Mouse (Mus musculus) stomach, embryonic 16.5 days (tissue): ENCODE measurements around the gene Lrrc25. TPM values are rescaled to one million over a fixed set of nuclear protein-coding genes. Genes with fewer than 3 reads are reported as not detected.
A peak's percentile ranks its signal among the peaks of the same experiment; 100 is the strongest.

Source experiments
- ATAC-seq: fragments of 200-750 bp; cut with Nextera tagmentation; 2 replicates; pipeline ENCODE4 v1.8.0; 2017; ENCODE audit warnings: moderate number of reproducible peaks, moderate TSS enrichment; ENCODE audit not compliant: insufficient read depth, low FRiP score
- H3K27ac ChIP-seq: fragments of 300-500 bp; sonication (generic); 2 replicates; pipeline ENCODE4 v1.5.1; 2014; ENCODE audit warnings: low read length
- H3K27me3 ChIP-seq: fragments of 300-500 bp; sonication (generic); 2 replicates; pipeline ENCODE4 v1.6.1; 2014; ENCODE audit warnings: low read length, control low read depth, mixed read lengths; ENCODE audit not compliant: control insufficient read depth, insufficient read depth
- H3K36me3 ChIP-seq: fragments of 300-500 bp; sonication (generic); 2 replicates; pipeline ENCODE4 v1.6.1; 2014; ENCODE audit warnings: low read length; ENCODE audit not compliant: control insufficient read depth, insufficient read depth
- H3K4me1 ChIP-seq: fragments of 300-500 bp; sonication (generic); 2 replicates; pipeline ENCODE4 v1.6.1; 2014; ENCODE audit warnings: low read length, control low read depth, mixed read lengths; ENCODE audit not compliant: control insufficient read depth, insufficient read depth
- H3K4me2 ChIP-seq: fragments of 300-500 bp; sonication (generic); 2 replicates; pipeline ENCODE4 v1.6.1; 2014; ENCODE audit warnings: low read depth, low read length, mixed read lengths
- H3K4me3 ChIP-seq: fragments of 300-500 bp; sonication (generic); replicated peaks from 2 replicates; pipeline ENCODE4 v1.5.1; 2014; ENCODE audit warnings: mild to moderate bottlenecking, low read length
- H3K9ac ChIP-seq: fragments of 300-500 bp; sonication (generic); 2 replicates; pipeline ENCODE4 v1.6.1; 2014; ENCODE audit warnings: low read length
- H3K9me3 ChIP-seq: fragments of 300-500 bp; sonication (generic); replicated peaks from 2 replicates; pipeline ENCODE4 v1.6.1; 2016; ENCODE audit warnings: low read length, control low read depth; ENCODE audit not compliant: control insufficient read depth
- WGBS: fragments of 180-500 bp; shearing (Covaris S2); extraction: QIAGEN DNeasy Blood & Tissue Kit; methylation state at CpG from one replicate; pipeline ENCODE4 v1.1.7; 2014; 5-methylcytosine and 5-hydroxymethylcytosine counted together
- polyA plus RNA-seq: library from polyadenylated mRNA; unstranded; fragments of >200 nt; fragmentation: Nextera tagmentation; extraction: Ambion mirVana; gene quantifications from 2 replicates; pipeline ENCODE4 v1.2.1, GENCODE M21; 2015

Lrrc25 gene
- polyA plus RNA-seq, 1 experiment from 2014 or later: 2.9 TPM

DNA sequence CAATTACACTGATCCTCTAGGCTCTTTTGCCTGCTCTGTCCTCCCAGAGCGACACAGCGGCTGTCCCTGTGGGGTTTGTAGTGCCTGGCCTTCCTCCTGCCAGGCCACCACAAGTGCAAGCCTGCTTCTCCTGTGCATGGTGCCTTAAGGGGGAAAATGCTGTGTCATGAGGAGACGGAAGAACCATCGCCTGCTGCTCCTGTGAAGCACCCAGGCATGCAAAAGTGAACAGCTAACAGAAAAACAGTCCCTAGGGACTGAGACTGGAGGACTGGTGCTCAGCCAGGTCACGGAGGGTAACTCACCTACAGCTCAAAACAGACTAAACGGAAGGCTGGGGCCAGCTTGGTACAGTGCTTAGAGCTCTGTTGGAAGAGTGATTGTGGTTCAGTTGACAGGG is 19.6 kb downstream of the Lrrc25 start:
- 72% methylated on average over 6 of the region's 6 CpGs for WGBS
- no peak overlapping the region for H3K4me2 ChIP-seq
- no peaks in the 10 kb centered on the region for H3K27me3 ChIP-seq
- no peak for ATAC-seq
- no peak overlapping the region for H3K9ac ChIP-seq
- peaks cover 24% of the 10 kb centered on the region for H3K4me1 ChIP-seq
- no peaks in the 10 kb centered on the region for H3K36me3 ChIP-seq
- H3K27ac ChIP-seq: no peak overlapping the region
- no peak overlapping the region for H3K4me3 ChIP-seq
- H3K9me3 ChIP-seq: no peaks in the 10 kb centered on the region

- peaks cover 15% of the 10 kb centered on the region for H3K4me1 ChIP-seq
- H3K27ac ChIP-seq: no peak overlapping the region
- no peaks in the 10 kb centered on the region for H3K9me3 ChIP-seq
- no peaks in the 10 kb centered on the region for H3K36me3 ChIP-seq
- ATAC-seq: 0 out of 2 replicates have a peak, but pooled peaks have one; percentile 14
- no peak overlapping the region for H3K4me3 ChIP-seq
- H3K4me2 ChIP-seq: no peak overlapping the region
- no peaks in the 10 kb centered on the region for H3K27me3 ChIP-seq
- no peak overlapping the region for H3K9ac ChIP-seq
- WGBS: 50% methylated on average over 8 of the region's 8 CpGs
Observed at GRCm38 (mm10) chr8:70636838-70637237, 20.9 kb downstream of the Lrrc25 start.

GRCm38 (mm10) chr8:70638752-70639151 is 22.8 kb downstream of the Lrrc25 start:
- Histone ChIP-seq H3K36me3 (no peaks in the 10 kb centered on the region), H3K4me2 (no peak overlapping the region), H3K27ac (no peak overlapping the region), H3K9ac (0 out of 2 replicates have a peak overlapping the region, but pooled peaks have one; percentile 27), H3K4me1 (peaks cover 8% of the 10 kb centered on the region), H3K27me3 (no peaks in the 10 kb centered on the region), H3K4me3 (no peak overlapping the region), H3K9me3 (no peaks in the 10 kb centered on the region)
- ATAC-seq: no peak
- WGBS: 58% methylated on average over 9 of the region's 9 CpGs

DNA sequence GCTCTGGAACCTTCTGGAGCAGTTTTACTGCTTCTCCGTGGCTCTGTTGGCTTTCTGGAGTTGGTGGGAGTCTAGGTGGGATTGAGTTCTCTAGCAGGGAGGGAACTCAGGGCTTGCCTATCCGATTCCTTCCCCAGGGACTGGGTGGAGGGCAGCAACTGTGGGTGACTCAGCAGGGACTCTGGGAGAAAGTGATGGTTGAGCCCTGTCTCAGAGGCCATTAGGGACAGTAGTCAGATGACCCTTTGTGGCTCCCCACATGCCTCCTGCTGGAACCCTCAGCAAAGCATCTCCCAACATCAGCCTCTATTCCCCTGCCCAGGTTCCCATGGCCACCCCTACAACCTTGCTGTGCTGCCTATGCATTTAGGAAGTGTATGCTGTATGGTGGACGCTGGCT is 27.1 kb downstream of the Lrrc25 start:
- Histone ChIP-seq H3K36me3 (no peaks in the 10 kb centered on the region), H3K9ac (no peak overlapping the region), H3K4me1 (peaks cover 10% of the 10 kb centered on the region; the same call in 1 of the 2 replicates), H3K27ac (no peak overlapping the region), H3K9me3 (no peaks in the 10 kb centered on the region), H3K27me3 (no peaks in the 10 kb centered on the region), H3K4me3 (no peak overlapping the region), H3K4me2 (no peak overlapping the region)
- no peak for ATAC-seq
- WGBS: 61% methylated on average over 3 of the region's 3 CpGs

GRCm38 (mm10) chr8:70644065-70644464 is 28.1 kb downstream of the Lrrc25 start:
- Histone ChIP-seq H3K4me3 (no peak overlapping the region), H3K9ac (no peak overlapping the region), H3K9me3 (no peaks in the 10 kb centered on the region), H3K27ac (no peak overlapping the region), H3K4me2 (no peak overlapping the region), H3K4me1 (peaks cover 16% of the 10 kb centered on the region), H3K36me3 (no peaks in the 10 kb centered on the region), H3K27me3 (no peaks in the 10 kb centered on the region)
- no peak for ATAC-seq
- WGBS: 86% methylated on average over 2 of the region's 2 CpGs

GRCm38 (mm10) chr8:70645501-70646224 is 29.7 kb downstream of the Lrrc25 start:
- Histone ChIP-seq H3K4me2 (no peak overlapping the region), H3K9me3 (no peaks in the 10 kb centered on the region), H3K4me1 (peaks cover 27% of the 10 kb centered on the region), H3K36me3 (0 out of 2 replicates have a peak, but pooled peaks cover 4% of the 10 kb centered on the region), H3K27me3 (no peaks in the 10 kb centered on the region), H3K27ac (no peak overlapping the region), H3K4me3 (no peak overlapping the region), H3K9ac (no peak overlapping the region)
- WGBS: 47% methylated on average over 17 of the region's 17 CpGs
- ATAC-seq: no peak

DNA sequence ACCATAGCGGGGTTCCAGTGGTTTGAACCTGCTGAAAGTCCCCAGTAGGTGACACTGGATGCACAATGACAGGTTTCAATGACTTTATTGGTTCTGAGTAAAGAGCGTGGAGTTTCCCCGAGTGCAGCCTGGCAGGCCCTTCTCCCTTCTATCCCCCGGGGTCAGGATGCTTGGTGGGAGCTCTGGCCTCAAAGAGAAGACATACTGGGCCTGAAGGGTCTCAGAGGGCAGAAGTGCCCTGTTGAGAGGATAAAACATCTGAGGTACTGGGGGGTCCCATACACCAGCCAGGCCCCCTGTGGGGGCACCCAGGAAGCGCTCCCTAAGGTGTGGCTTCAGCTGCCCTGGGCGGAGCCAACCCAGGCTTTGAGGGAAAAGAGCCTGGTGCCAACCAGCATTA is 30.4 kb downstream of the Lrrc25 start:
- 83% methylated on average over 6 of the region's 6 CpGs for WGBS
- Histone ChIP-seq H3K27ac (no peak overlapping the region), H3K4me3 (no peak overlapping the region), H3K27me3 (no peaks in the 10 kb centered on the region), H3K4me2 (no peak overlapping the region), H3K4me1 (peaks cover 27% of the 10 kb centered on the region), H3K9ac (no peak overlapping the region), H3K9me3 (no peaks in the 10 kb centered on the region), H3K36me3 (0 out of 2 replicates have a peak, but pooled peaks cover 5% of the 10 kb centered on the region)
- ATAC-seq: no peak

- no peaks in the 10 kb centered on the region for H3K9me3 ChIP-seq
- H3K27me3 ChIP-seq: no peaks in the 10 kb centered on the region
- no peak overlapping the region for H3K27ac ChIP-seq
- H3K4me3 ChIP-seq: no peak overlapping the region
- ATAC-seq: no peak
- no peak overlapping the region for H3K4me2 ChIP-seq
- no peak overlapping the region for H3K9ac ChIP-seq
- H3K36me3 ChIP-seq: 0 out of 2 replicates have a peak, but pooled peaks cover 6% of the 10 kb centered on the region
- peaks cover 27% of the 10 kb centered on the region for H3K4me1 ChIP-seq
Observed at GRCm38 (mm10) chr8:70646775-70647174, 30.8 kb downstream of the Lrrc25 start.

DNA sequence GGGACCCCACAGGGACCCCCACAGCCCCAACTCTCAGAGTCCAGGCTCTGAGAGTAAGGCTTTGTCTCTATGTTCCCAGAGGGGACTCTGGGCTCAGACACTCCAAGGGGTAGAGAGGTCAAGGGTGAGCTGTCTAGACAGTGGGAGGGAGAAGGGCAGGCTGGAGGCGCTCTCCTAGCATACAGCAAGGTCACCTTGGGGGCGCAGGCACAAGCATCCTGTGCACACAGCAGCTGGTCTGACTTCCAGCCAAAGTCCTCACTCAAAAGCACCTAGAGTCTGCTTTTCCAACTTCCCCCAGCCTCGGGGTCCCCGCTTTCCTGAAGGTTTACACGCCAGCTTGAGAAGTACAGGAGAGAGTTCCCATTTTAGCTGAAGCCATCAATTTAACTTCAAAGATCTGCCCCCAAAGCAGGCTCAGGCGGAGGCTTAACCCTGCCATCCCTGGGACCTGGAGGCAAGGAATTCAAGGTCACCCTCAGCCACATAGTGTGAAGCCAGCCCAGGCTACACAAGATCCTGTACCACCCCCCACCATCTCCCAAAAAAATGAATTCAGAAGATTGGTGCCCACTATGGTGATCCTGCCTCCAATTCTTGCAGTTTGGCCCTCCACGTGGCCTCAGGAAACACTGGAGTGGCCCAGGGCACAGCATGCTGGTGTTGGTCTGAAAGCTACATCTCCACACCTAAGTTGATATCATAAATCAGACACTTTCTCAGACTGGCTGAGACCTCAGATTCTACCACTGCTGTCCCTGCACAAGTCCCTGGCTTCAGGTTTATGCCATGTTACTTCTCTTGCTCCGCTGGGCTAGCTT is 31.6 kb downstream of the Lrrc25 start:
- whole genome bisulfite sequencing: 46% methylated on average over 8 of the region's 8 CpGs
- Histone ChIP-seq H3K4me1 (peaks cover 27% of the 10 kb centered on the region), H3K27ac (peak overlapping the region; percentile 12; the same call in 1 of the 2 replicates), H3K36me3 (0 out of 2 replicates have a peak, but pooled peaks cover 8% of the 10 kb centered on the region), H3K9me3 (no peaks in the 10 kb centered on the region), H3K27me3 (no peaks in the 10 kb centered on the region), H3K9ac (peak overlapping the region; percentile 41), H3K4me3 (no peak overlapping the region), H3K4me2 (no peak overlapping the region)
- no peak for ATAC-seq
